Mouse (Mus musculus) erythroblast, embryonic 14.5 days (primary cell): Measurements from ENCODE around the gene AC124502.3.

Experiments
- GATA1 ChIP-seq: IDR thresholded peaks from 2 replicates; pipeline ENCODE4 v1.6.1; 2012; ENCODE audit warnings: low read length, inconsistent platforms, mixed read lengths
- TAL1 ChIP-seq: IDR thresholded peaks from 3 replicates; pipeline ENCODE4 v1.6.1; 2012; ENCODE audit warnings: low read length, inconsistent platforms, mixed read lengths

- TF ChIP-seq GATA1: no peak
- TF ChIP-seq TAL1: no peak
These were observed 11.6 kb downstream of the AC124502.3 start, which contains the start of gene Rin1 for GRCm38 (mm10) chr19:5050047-5050905.
